Mouse (Mus musculus) embryonic fibroblast, embryonic 13.5 days (primary cell): ENCODE results near the gene Gm49318.

ENCODE experiments used
- CTCF ChIP-seq: IDR thresholded peaks from 2 replicates; pipeline ENCODE4 v1.5.1; 2011; ENCODE audit warnings: mild to moderate bottlenecking, control low read depth, low read length, moderate library complexity, borderline replicate concordance; ENCODE audit not compliant: insufficient read depth
- POLR2A ChIP-seq: IDR thresholded peaks from 2 replicates; pipeline ENCODE4 v1.6.1; 2011; ENCODE audit warnings: low read depth, mild to moderate bottlenecking, control low read depth, low read length, moderate library complexity

GRCm38 (mm10) chr9:22047329-22047728, 23.7 kb downstream of the Gm49318 start:
- no peak for TF ChIP-seq POLR2A
- TF ChIP-seq CTCF = no peak
